Mouse (Mus musculus) heart, embryonic 14.5 days (tissue): ENCODE results near the gene Klk1b11. TPM values are rescaled to one million over a fixed set of nuclear protein-coding genes. Genes with fewer than 3 reads are reported as not detected.
"Not testable (repeated sequence)": the region's sequence is repeated elsewhere in the genome, so short reads cannot be mapped to it uniquely, and the experiment has no call there.

ENCODE experiments used
- ATAC-seq: fragments of 200-750 bp; cut with Nextera tagmentation; 2 replicates; pipeline ENCODE4 v1.8.0; 2017; ENCODE audit warnings: low read depth, moderate TSS enrichment; ENCODE audit not compliant: insufficient number of reproducible peaks, insufficient read depth, low FRiP score
- H3K27ac ChIP-seq, 2 experiments: fragments of 200-500 bp in 1 of 2; fragments of 300-500 bp in 1 of 2; sonication (generic) in 1 of 2; replicated peaks in 1 of 2; 2 replicates each; pipeline ENCODE4 v1.5.1; 2012 to 2014; ENCODE audit warnings: low read depth in 2 of 2, low read length in 2 of 2, control low read depth in 1 of 2, mild to moderate bottlenecking in 1 of 2, mixed read lengths in 1 of 2; ENCODE audit not compliant: control insufficient read depth in 1 of 2, insufficient read depth in 1 of 2
- H3K27me3 ChIP-seq: fragments of 300-500 bp; sonication (generic); 2 replicates; pipeline ENCODE4 v1.6.1; 2014; ENCODE audit warnings: mild to moderate bottlenecking, low read length, control low read depth; ENCODE audit not compliant: control insufficient read depth, insufficient read depth
- H3K36me3 ChIP-seq: fragments of 300-500 bp; sonication (generic); 2 replicates; pipeline ENCODE4 v1.6.1; 2014; ENCODE audit warnings: mild to moderate bottlenecking, control low read depth, low read length, mixed read lengths; ENCODE audit not compliant: control insufficient read depth, insufficient read depth
- H3K4me1 ChIP-seq, 2 experiments: fragments of 200-500 bp in 1 of 2; fragments of 300-500 bp in 1 of 2; sonication (generic) in 1 of 2; 2 replicates each; pipeline ENCODE4 v1.6.1; 2012 to 2014; ENCODE audit warnings: low read length in 2 of 2, control low read depth in 1 of 2, mixed read lengths in 1 of 2; ENCODE audit not compliant: control insufficient read depth in 2 of 2, insufficient read depth in 2 of 2
- H3K4me2 ChIP-seq: fragments of 300-500 bp; sonication (generic); 2 replicates; pipeline ENCODE4 v1.6.1; 2014; ENCODE audit warnings: mild to moderate bottlenecking, low read length
- H3K4me3 ChIP-seq, 2 experiments: fragments of 200-500 bp in 1 of 2; fragments of 300-500 bp in 1 of 2; sonication (generic) in 1 of 2; 2 replicates each; pipeline ENCODE4 v1.5.1; 2012 to 2014; ENCODE audit warnings: low read length in 2 of 2, mild to moderate bottlenecking in 2 of 2, control low read depth in 1 of 2, low read depth in 1 of 2, moderate library complexity in 1 of 2; ENCODE audit not compliant: control insufficient read depth in 1 of 2, insufficient read depth in 1 of 2
- H3K9ac ChIP-seq: fragments of 300-500 bp; sonication (generic); 2 replicates; pipeline ENCODE4 v1.6.1; 2014; ENCODE audit warnings: mild to moderate bottlenecking, low read length
- H3K9me3 ChIP-seq: fragments of 300-500 bp; sonication (generic); 2 replicates; pipeline ENCODE4 v1.6.1; 2016; ENCODE audit warnings: low read length, control low read depth; ENCODE audit not compliant: control insufficient read depth
- WGBS: fragments of 180-500 bp; shearing (Covaris S2); extraction: QIAGEN DNeasy Blood & Tissue Kit; methylation state at CpG from one replicate; pipeline ENCODE4 v1.1.7; 2014; 5-methylcytosine and 5-hydroxymethylcytosine counted together
- polyA plus RNA-seq: library from polyadenylated mRNA; unstranded; fragments of >200 nt; fragmentation: Nextera tagmentation; extraction: Ambion mirVana; gene quantifications from 2 replicates; pipeline ENCODE4 v1.2.1, GENCODE M21; 2014

The Klk1b11 gene
- polyA plus RNA-seq = not detected in 2 replicates

- not testable (repeated sequence) for H3K27me3 ChIP-seq, H3K27ac ChIP-seq, H3K9ac ChIP-seq, ATAC-seq, H3K4me2 ChIP-seq, H3K4me3 ChIP-seq, H3K4me1 ChIP-seq, H3K9me3 ChIP-seq, H3K36me3 ChIP-seq
- WGBS = 73% methylated on average over 4 of the region's 4 CpGs
Measured at GRCm38 (mm10) chr7:43995577-43995976, at the start of gene Klk1b11. Klk1b11 (plus strand) TSS chr7:43995877.

GRCm38 (mm10) chr7:43950364-43950763 is 45.3 kb upstream of the Klk1b11 start, which contains the start of gene Klk1b8:
Klk1b8 (plus strand) TSS chr7:43950664.
- no peaks in the 10 kb centered on the region for H3K4me1 ChIP-seq
- WGBS = 76% methylated on average over 2 of the region's 2 CpGs
- H3K27me3 ChIP-seq = no peaks in the 10 kb centered on the region
- H3K27ac ChIP-seq = no peak within 1 kb of the TSS
- no peak within 1 kb of the TSS for H3K4me2 ChIP-seq
- H3K9me3 ChIP-seq = no peaks in the 10 kb centered on the region
- no peak within 1 kb of the TSS for H3K9ac ChIP-seq
- H3K4me3 ChIP-seq = no peak within 1 kb of the TSS
- no peak for ATAC-seq
- no peaks in the 10 kb centered on the region for H3K36me3 ChIP-seq

- no peak overlapping the region for H3K27ac ChIP-seq
- 64% methylated on average over 4 of the region's 4 CpGs for WGBS
- ATAC-seq = no peak
- no peak overlapping the region for H3K4me2 ChIP-seq
- H3K9ac ChIP-seq = no peak overlapping the region
- H3K4me3 ChIP-seq = no peak overlapping the region
- H3K36me3 ChIP-seq = no peaks in the 10 kb centered on the region
- no peaks in the 10 kb centered on the region for H3K9me3 ChIP-seq
- no peaks in the 10 kb centered on the region for H3K27me3 ChIP-seq
- no peaks in the 10 kb centered on the region for H3K4me1 ChIP-seq
Measured at GRCm38 (mm10) chr7:43952703-43953102, 43.0 kb upstream of the Klk1b11 start.

- Histone ChIP-seq H3K4me2 (no peak within 1 kb of the TSS), H3K27me3 (no peaks in the 10 kb centered on the region), H3K36me3 (no peaks in the 10 kb centered on the region), H3K4me3 (no peak within 1 kb of the TSS), H3K27ac (no peak within 1 kb of the TSS), H3K9ac (no peak within 1 kb of the TSS), H3K9me3 (no peaks in the 10 kb centered on the region), H3K4me1 (no peaks in the 10 kb centered on the region)
- ATAC-seq = no peak
- 59% methylated on average over 3 of the region's 3 CpGs for WGBS
Measured at GRCm38 (mm10) chr7:43966451-43966850, 29.2 kb upstream of the Klk1b11 start, which contains the start of gene Klk1b1. Klk1b1 (plus strand) TSS chr7:43966751.

- WGBS = 68% methylated on average over 3 of the region's 3 CpGs
- H3K9me3 ChIP-seq = no peaks in the 10 kb centered on the region
- no peaks in the 10 kb centered on the region for H3K4me1 ChIP-seq
- H3K4me2 ChIP-seq = no peak overlapping the region
- no peak overlapping the region for H3K27ac ChIP-seq
- ATAC-seq = no peak
- no peak overlapping the region for H3K9ac ChIP-seq
- H3K36me3 ChIP-seq = no peaks in the 10 kb centered on the region
- H3K4me3 ChIP-seq = no peak overlapping the region
- H3K27me3 ChIP-seq = no peaks in the 10 kb centered on the region
Measured at GRCm38 (mm10) chr7:43967058-43967457, 28.6 kb upstream of the Klk1b11 start.

GRCm38 (mm10) chr7:43967612-43968011 is 28.1 kb upstream of the Klk1b11 start:
- H3K27ac ChIP-seq = no peak overlapping the region
- WGBS = 72% methylated on average over 2 of the region's 2 CpGs
- no peaks in the 10 kb centered on the region for H3K36me3 ChIP-seq
- H3K27me3 ChIP-seq = no peaks in the 10 kb centered on the region
- no peak overlapping the region for H3K4me2 ChIP-seq
- H3K9me3 ChIP-seq = no peaks in the 10 kb centered on the region
- ATAC-seq = no peak
- H3K4me1 ChIP-seq = no peaks in the 10 kb centered on the region
- no peak overlapping the region for H3K9ac ChIP-seq
- H3K4me3 ChIP-seq = no peak overlapping the region

- not testable (repeated sequence) for H3K9ac ChIP-seq, H3K27me3 ChIP-seq, H3K4me2 ChIP-seq, H3K4me3 ChIP-seq, H3K9me3 ChIP-seq, H3K4me1 ChIP-seq, ATAC-seq, H3K27ac ChIP-seq, H3K36me3 ChIP-seq
- 71% methylated on average over 1 of the region's 1 CpGs for whole genome bisulfite sequencing
Measured at GRCm38 (mm10) chr7:43975761-43976160, 19.9 kb upstream of the Klk1b11 start, which contains the start of gene Klk1b9. Klk1b9 (plus strand) TSS chr7:43976061.

GRCm38 (mm10) chr7:43985657-43986056 is 10.0 kb upstream of the Klk1b11 start:
- Histone ChIP-seq H3K4me1 (no peaks in the 10 kb centered on the region), H3K4me3 (no peak overlapping the region), H3K27me3 (no peaks in the 10 kb centered on the region), H3K4me2 (no peak overlapping the region), H3K36me3 (no peaks in the 10 kb centered on the region), H3K9me3 (no peaks in the 10 kb centered on the region), H3K27ac (no peak overlapping the region), H3K9ac (no peak overlapping the region)
- ATAC-seq = no peak
